Mouse (Mus musculus): ENCODE results near the gene Slc19a1.
A peak's percentile ranks its signal among the peaks of the same experiment; 100 is the strongest.

Gene Slc19a1

GRCm38 (mm10) chr10:77033323-77034025 lies 1.4 kb downstream of the Slc19a1 start:
- DNase-seq (ENCODE audit: low spot score in 2 of 2): no peak

GRCm38 (mm10) chr10:77035487-77035886 lies 3.4 kb downstream of the Slc19a1 start:
- no peak for DNase-seq (ENCODE audit: low spot score in 2 of 2)

- DNase-seq (ENCODE audit: low spot score in 2 of 2): no peak
These were observed 6.6 kb downstream of the Slc19a1 start for GRCm38 (mm10) chr10:77038579-77039174.

- DNase-seq (ENCODE audit: low spot score in 2 of 2): no peak
These were observed 16.2 kb downstream of the Slc19a1 start for GRCm38 (mm10) chr10:77048196-77048595.

- DNase-seq (ENCODE audit: low spot score in 2 of 2): no peak
These were observed 16.6 kb downstream of the Slc19a1 start for GRCm38 (mm10) chr10:77048606-77049005.

GRCm38 (mm10) chr10:77056768-77057167 lies 24.7 kb downstream of the Slc19a1 start:
- DNase-seq (ENCODE audit: low spot score in 2 of 2): no peak

GRCm38 (mm10) chr10:77061426-77061825 lies 29.4 kb downstream of the Slc19a1 start:
- DNase-seq (ENCODE audit: low spot score in 2 of 2): no peak

- DNase-seq (ENCODE audit: low spot score in 2 of 2): peak in 1 of 2 experiments; percentile 62
These were observed 30.5 kb downstream of the Slc19a1 start for GRCm38 (mm10) chr10:77062393-77063010.

- DNase-seq (ENCODE audit: low spot score in 2 of 2): no peak
These were observed 32.2 kb downstream of the Slc19a1 start for GRCm38 (mm10) chr10:77064239-77064638.

- DNase-seq (ENCODE audit: low spot score in 2 of 2): no peak
These were observed 32.6 kb downstream of the Slc19a1 start for GRCm38 (mm10) chr10:77064659-77065058.

- no peak for DNase-seq (ENCODE audit: low spot score in 2 of 2)
These were observed 36.4 kb downstream of the Slc19a1 start for GRCm38 (mm10) chr10:77068469-77068868.

- DNase-seq (ENCODE audit: low spot score in 2 of 2): no peak
These were observed 38.0 kb downstream of the Slc19a1 start for GRCm38 (mm10) chr10:77070072-77070471.

- no peak for DNase-seq (ENCODE audit: low spot score in 2 of 2)
These were observed 42.4 kb downstream of the Slc19a1 start for GRCm38 (mm10) chr10:77074276-77074974.

- DNase-seq (ENCODE audit: low spot score in 2 of 2): no peak
These were observed 46.4 kb downstream of the Slc19a1 start for GRCm38 (mm10) chr10:77078456-77078855.

GRCm38 (mm10) chr10:77078961-77079360 lies 46.9 kb downstream of the Slc19a1 start:
- DNase-seq (ENCODE audit: low spot score in 2 of 2): no peak

- DNase-seq (ENCODE audit: low spot score in 2 of 2): peak; percentile 70 to 83
These were observed 50.4 kb downstream of the Slc19a1 start for GRCm38 (mm10) chr10:77082453-77082852.

GRCm38 (mm10) chr10:77082921-77083320 lies 50.9 kb downstream of the Slc19a1 start:
- DNase-seq (ENCODE audit: low spot score in 2 of 2): no peak

- DNase-seq (ENCODE audit: low spot score in 2 of 2): no peak
These were observed 52.5 kb downstream of the Slc19a1 start for GRCm38 (mm10) chr10:77084568-77084967.

- DNase-seq (ENCODE audit: low spot score in 2 of 2): peak; percentile 56 to 73
These were observed 57.3 kb downstream of the Slc19a1 start for GRCm38 (mm10) chr10:77089336-77089735.

- DNase-seq (ENCODE audit: low spot score in 2 of 2): no peak
These were observed 58.0 kb downstream of the Slc19a1 start for GRCm38 (mm10) chr10:77090063-77090462.

- no peak for DNase-seq (ENCODE audit: low spot score in 2 of 2)
These were observed 59.6 kb downstream of the Slc19a1 start for GRCm38 (mm10) chr10:77091538-77092097.

- DNase-seq (ENCODE audit: low spot score in 2 of 2): no peak
These were observed 61.8 kb downstream of the Slc19a1 start for GRCm38 (mm10) chr10:77093817-77094216.
